Mouse (Mus musculus) hindbrain, embryonic 14.5 days (tissue): ENCODE measurements at regions not wholly inside any gene's neighbourhood (a gene's known extent, or its start where the extent isn't known, plus 50 kb on each side); places are given as distances from the start of the nearest gene placed in this dataset.

Experiments
- ATAC-seq: fragments of 200-750 bp; cut with Nextera tagmentation; 2 replicates; pipeline ENCODE4 v1.8.0; 2017; ENCODE audit warnings: moderate number of reproducible peaks, mild to moderate bottlenecking, moderate TSS enrichment, moderate library complexity; ENCODE audit not compliant: low FRiP score
- DNase-seq: peaks from one replicate; pipeline ENCODE4 v3.0.0-alpha.2; 2015; ENCODE audit warnings: low spot score
- H3K27ac ChIP-seq: fragments of 300-500 bp; sonication (generic); 2 replicates; pipeline ENCODE4 v1.5.1; 2014; ENCODE audit warnings: mild to moderate bottlenecking, moderate library complexity
- H3K27me3 ChIP-seq: fragments of 300-500 bp; sonication (generic); 2 replicates; pipeline ENCODE4 v1.6.1; 2014; ENCODE audit warnings: mild to moderate bottlenecking, low read length, mixed read lengths; ENCODE audit not compliant: control insufficient read depth, insufficient read depth
- H3K36me3 ChIP-seq: fragments of 300-500 bp; sonication (generic); replicated peaks from 2 replicates; pipeline ENCODE4 v1.6.1; 2014; ENCODE audit not compliant: control insufficient read depth, insufficient read depth
- H3K4me1 ChIP-seq: fragments of 300-500 bp; sonication (generic); replicated peaks from 2 replicates; pipeline ENCODE4 v1.6.1; 2014; ENCODE audit warnings: antibody characterized with exemption, low read length, mixed read lengths; ENCODE audit not compliant: control insufficient read depth, insufficient read depth
- H3K4me2 ChIP-seq: fragments of 300-500 bp; sonication (generic); replicated peaks from 2 replicates; pipeline ENCODE4 v1.6.1; 2014; ENCODE audit warnings: mild to moderate bottlenecking, moderate library complexity
- H3K4me3 ChIP-seq: fragments of 300-500 bp; sonication (generic); replicated peaks from 2 replicates; pipeline ENCODE4 v1.5.1; 2014; ENCODE audit warnings: mild to moderate bottlenecking, low read length
- H3K9ac ChIP-seq: fragments of 300-500 bp; sonication (generic); 2 replicates; pipeline ENCODE4 v1.6.1; 2014
- H3K9me3 ChIP-seq: fragments of 300-500 bp; sonication (generic); 2 replicates; pipeline ENCODE4 v1.6.1; 2016; ENCODE audit warnings: low read length; ENCODE audit not compliant: control insufficient read depth
- WGBS: fragments of 180-500 bp; shearing (Covaris S2); extraction: QIAGEN DNeasy Blood & Tissue Kit; methylation state at CpG from one replicate; pipeline ENCODE4 v1.1.7; 2014; 5-methylcytosine and 5-hydroxymethylcytosine counted together

DNA sequence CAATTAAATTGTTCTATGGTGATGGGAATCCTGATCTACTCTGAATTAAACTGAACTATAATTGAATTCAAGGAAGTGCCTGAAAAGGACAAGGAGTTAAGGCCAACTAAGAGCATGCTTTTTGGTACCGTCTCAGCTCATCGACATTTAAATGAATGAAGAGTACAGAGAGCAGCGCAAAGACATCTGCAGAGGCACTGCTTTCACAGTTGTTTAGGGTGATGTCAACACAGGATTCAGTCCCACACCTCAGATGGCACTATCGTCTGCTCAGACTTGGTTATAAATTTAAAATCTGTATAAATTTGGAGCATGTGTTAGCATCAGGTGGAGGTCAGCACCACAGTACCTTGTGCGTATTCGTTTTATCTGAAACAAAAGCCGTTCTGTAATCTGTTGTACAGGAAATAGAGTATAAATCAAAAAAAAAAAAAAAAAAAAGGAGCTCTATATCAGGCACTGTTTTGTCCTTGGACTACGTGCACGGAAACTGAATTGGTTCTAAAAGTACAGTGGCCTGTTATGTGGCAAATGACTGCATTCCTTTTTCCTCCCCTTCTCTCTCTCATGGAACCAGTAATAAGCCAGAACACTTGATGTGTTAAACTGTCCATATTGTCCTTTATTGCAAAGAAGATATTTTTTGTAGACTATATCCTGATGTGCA, 187.8 kb downstream of the Wdr20rt start:
- Histone ChIP-seq H3K27ac (no peak overlapping the region), H3K36me3 (no peaks in the 10 kb centered on the region), H3K4me3 (no peak overlapping the region), H3K4me1 (peaks cover 6% of the 10 kb centered on the region; the same call in 1 of the 2 replicates), H3K4me2 (no peak overlapping the region), H3K9me3 (no peaks in the 10 kb centered on the region), H3K9ac (no peak overlapping the region), H3K27me3 (no peaks in the 10 kb centered on the region)
- DNase-seq (no peak), ATAC-seq (peak; percentile 43; the same call in 1 of the 2 replicates)
- WGBS: 72% methylated on average over 9 of the region's 9 CpGs

DNA sequence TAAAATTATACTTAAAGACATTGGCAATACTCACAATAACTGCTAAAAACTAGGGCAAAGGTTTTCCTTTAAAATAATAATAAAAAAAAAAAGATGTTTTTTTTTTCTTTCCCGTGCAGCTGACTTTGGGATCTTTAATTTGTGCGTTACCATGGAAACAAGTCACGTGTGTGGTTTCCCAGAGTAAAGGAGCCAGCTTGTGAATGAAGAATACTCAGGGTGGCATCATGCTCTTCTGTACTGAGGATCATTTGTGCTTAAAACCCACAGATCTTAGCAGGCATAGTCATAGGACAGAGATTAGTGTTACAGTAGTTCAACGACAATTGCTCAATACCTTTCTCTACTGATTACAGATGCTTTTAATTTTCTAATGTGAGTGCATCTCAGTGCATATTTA, 189.1 kb downstream of the Wdr20rt start:
- peak; percentile 84; the same call in 1 of the 2 replicates for ATAC-seq
- Histone ChIP-seq H3K4me1 (peaks cover 6% of the 10 kb centered on the region; the same call in 1 of the 2 replicates), H3K27ac (no peak overlapping the region), H3K9me3 (no peaks in the 10 kb centered on the region), H3K36me3 (no peaks in the 10 kb centered on the region), H3K4me3 (no peak overlapping the region), H3K4me2 (peak overlapping the region; percentile 19; the same call in 1 of the 2 replicates), H3K27me3 (no peaks in the 10 kb centered on the region), H3K9ac (no peak overlapping the region)
- DNase-seq: peak; percentile 71
- 35% methylated on average over 4 of the region's 4 CpGs for WGBS

DNA sequence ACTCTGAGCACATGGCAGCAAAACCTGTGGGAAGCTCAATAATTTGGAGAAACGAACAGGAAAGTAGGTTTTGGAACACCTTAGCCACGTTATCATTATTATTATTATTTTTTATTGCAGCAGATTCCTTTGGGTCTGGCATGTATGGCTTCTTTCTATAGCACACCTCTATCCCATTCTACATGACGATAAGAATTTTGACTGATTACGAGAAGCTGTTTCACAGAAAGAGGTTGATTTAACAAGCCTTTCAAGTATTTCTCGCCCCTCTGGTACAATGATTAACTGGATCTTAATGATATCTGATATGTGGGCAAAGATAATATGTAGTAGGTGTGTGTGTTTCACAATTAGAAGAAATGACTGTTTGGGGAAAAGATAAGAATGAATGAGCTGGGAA, 191.6 kb downstream of the Wdr20rt start:
- WGBS: 86% methylated on average over 5 of the region's 5 CpGs
- Histone ChIP-seq H3K27me3 (no peaks in the 10 kb centered on the region), H3K27ac (no peak overlapping the region), H3K4me3 (no peak overlapping the region), H3K36me3 (no peaks in the 10 kb centered on the region), H3K4me1 (peaks cover 6% of the 10 kb centered on the region; the same call in 1 of the 2 replicates), H3K9ac (no peak overlapping the region), H3K9me3 (no peaks in the 10 kb centered on the region), H3K4me2 (no peak overlapping the region)
- DNase-seq (no peak), ATAC-seq (no peak)

DNA sequence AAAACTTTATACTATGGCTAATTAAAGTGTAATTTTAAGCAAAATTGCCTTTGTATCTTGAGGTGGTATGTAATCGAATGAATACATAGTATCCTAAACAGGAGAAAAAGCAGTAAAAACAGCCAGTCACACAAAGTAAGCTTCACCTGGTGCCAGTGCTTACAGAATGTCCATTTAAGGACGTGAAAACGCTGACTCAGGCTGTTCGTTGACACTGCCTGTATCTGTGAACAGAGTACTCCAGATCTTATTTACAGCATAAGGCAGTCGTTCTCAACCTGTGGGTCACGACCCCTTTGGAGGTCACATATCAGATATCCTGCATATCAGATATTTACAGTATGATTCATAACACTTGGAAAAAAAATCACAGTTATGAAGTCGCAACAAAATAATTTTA, 194.8 kb downstream of the Wdr20rt start:
- ATAC-seq: no peak
- H3K4me3 ChIP-seq: no peak overlapping the region
- H3K9ac ChIP-seq: no peak overlapping the region
- WGBS: 85% methylated on average over 7 of the region's 7 CpGs
- H3K4me1 ChIP-seq: no peaks in the 10 kb centered on the region
- no peak overlapping the region for H3K27ac ChIP-seq
- no peaks in the 10 kb centered on the region for H3K9me3 ChIP-seq
- no peaks in the 10 kb centered on the region for H3K27me3 ChIP-seq
- no peak overlapping the region for H3K4me2 ChIP-seq
- no peaks in the 10 kb centered on the region for H3K36me3 ChIP-seq
- DNase-seq: no peak

DNA sequence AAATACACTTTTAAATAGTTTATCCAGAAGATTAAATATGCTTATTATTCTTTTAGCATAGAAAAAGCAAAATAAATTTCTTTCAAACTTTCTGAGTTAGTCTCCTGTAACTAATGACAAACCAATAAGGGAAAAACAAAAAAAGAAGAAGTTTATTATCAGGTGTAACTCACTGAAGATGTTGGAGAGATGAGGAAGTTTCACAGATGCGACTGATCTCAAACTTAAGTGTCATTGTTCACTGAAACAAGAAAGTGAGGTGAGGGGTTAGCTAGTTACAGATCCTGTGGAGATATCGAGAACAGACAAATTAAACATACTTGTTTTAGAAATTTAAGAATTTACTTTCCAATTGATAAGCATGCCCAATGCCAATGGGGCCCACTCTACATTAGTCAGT, 199.2 kb downstream of the Wdr20rt start:
- DNase-seq (no peak), ATAC-seq (no peak)
- Histone ChIP-seq H3K36me3 (no peaks in the 10 kb centered on the region), H3K27me3 (no peaks in the 10 kb centered on the region), H3K27ac (no peak overlapping the region), H3K4me2 (no peak overlapping the region), H3K4me1 (no peaks in the 10 kb centered on the region), H3K4me3 (no peak overlapping the region), H3K9ac (no peak overlapping the region), H3K9me3 (no peaks in the 10 kb centered on the region)
- 98% methylated on average over 2 of the region's 2 CpGs for WGBS

DNA sequence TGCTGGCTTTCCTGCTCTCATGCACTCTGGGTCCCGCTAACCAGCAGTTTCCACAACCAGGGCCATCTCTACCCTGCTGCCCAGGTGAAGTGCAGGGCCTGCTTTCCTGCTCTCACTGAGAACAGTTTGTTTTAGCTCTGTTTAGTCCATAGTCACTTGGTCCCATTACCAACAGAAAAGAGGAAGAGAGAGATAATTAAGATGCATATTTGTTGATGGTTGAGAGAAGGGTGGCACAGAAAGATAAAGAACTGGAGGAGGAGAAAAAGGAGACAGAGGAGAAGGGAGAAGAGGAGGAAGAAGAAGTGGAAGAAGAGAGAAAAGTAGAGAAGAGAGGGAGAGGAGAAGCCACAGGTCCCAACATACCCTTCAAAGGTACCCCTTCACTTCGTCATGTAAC, 200.1 kb downstream of the Wdr20rt start:
- Histone ChIP-seq H3K9ac (no peak overlapping the region), H3K4me3 (no peak overlapping the region), H3K4me2 (no peak overlapping the region), H3K9me3 (no peaks in the 10 kb centered on the region), H3K27ac (no peak overlapping the region), H3K4me1 (no peaks in the 10 kb centered on the region), H3K36me3 (no peaks in the 10 kb centered on the region), H3K27me3 (no peaks in the 10 kb centered on the region)
- DNase-seq (no peak), ATAC-seq (no peak)
- 93% methylated on average over 2 of the region's 2 CpGs for WGBS

DNA sequence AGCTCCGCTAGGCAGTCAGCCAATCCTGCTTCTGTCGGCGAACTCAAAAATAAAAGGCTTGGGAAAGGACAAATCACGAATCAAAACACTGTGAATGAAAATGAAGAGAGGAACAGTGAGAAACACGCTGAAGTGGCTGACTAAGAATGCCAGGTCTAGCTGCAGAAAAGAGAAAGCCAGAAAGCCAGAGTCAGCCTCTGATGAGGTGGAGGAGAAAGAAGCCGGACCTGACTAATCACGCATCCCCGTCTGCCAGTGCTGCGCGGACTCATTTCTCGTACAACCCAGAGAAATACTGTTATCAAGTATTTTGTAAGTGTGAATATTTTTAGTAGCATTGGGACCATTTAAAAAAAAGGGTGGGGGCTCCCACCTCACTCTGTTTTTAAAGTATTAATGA, 201.6 kb downstream of the Wdr20rt start:
- no peak overlapping the region for H3K9ac ChIP-seq
- H3K4me1 ChIP-seq: no peaks in the 10 kb centered on the region
- no peak overlapping the region for H3K4me2 ChIP-seq
- H3K36me3 ChIP-seq: no peaks in the 10 kb centered on the region
- H3K9me3 ChIP-seq: no peaks in the 10 kb centered on the region
- H3K27me3 ChIP-seq: no peaks in the 10 kb centered on the region
- ATAC-seq (no peak), DNase-seq (peak; percentile 15)
- no peak overlapping the region for H3K27ac ChIP-seq
- no peak overlapping the region for H3K4me3 ChIP-seq
- WGBS: 85% methylated on average over 11 of the region's 11 CpGs

DNA sequence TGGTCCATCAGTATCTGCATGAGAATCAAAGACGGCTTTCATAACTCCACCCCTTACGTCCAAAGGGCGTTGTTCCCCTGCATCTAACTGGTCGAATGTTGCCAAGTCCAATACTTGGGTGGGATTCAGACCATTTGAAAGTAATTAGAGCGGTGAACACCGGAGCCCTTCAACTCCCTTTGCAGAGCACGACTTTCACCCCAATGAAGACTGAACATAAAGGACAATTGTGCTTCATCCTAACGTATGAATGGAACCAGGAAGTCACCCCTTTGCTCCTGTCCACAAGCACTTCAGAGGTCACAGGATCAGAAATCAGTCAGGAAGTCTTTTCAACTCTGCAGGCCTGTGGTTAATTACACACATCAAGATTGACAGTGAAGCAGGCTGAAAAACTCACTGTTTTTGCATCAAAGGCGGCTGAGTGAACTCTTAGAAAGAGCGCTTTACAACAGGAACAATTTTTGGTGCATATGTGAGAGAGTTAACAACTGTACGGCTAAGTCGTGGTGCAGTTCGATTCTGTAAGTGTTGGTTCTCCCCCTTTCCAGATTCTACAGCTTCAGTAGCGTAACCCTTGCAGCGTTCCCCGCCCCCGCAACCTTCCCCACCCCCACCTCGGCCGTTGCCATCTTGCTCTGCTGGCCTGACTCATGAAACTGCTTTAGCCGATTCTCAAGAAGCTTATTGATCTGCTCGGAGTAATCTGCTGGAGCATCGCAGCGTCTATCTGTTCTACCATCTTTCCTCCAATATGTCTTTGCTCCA, 203.1 kb downstream of the Wdr20rt start:
- Histone ChIP-seq H3K4me3 (no peak overlapping the region), H3K27ac (no peak overlapping the region; the same call in 1 of the 2 replicates), H3K4me2 (peak overlapping the region; percentile 29), H3K36me3 (no peaks in the 10 kb centered on the region), H3K9me3 (no peaks in the 10 kb centered on the region), H3K27me3 (no peaks in the 10 kb centered on the region), H3K4me1 (no peaks in the 10 kb centered on the region), H3K9ac (no peak overlapping the region)
- 41% methylated on average over 23 of the region's 23 CpGs for WGBS
- peak; percentile 77; the same call in 1 of the 2 replicates for ATAC-seq
- DNase-seq: peak; percentile 30

DNA sequence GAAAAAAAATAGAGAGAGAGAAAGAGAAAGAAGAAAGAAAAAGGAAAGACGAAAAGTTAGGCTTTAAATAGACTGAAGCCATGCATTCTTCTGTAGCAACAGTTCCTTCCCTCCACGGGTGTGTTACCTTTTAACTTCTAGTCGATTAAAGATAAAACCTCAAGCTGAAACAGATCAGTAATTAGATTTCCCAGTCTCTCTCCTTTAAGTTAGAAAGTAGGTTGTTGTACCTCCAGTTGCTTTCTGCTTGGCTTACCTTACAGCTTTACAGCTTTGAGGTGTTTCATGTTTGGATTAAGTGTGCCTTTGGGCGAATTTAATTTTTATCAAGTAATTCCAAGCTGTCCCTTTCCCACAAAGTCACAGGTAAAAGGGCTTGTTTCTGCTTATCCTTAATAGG, 225.5 kb downstream of the Wdr20rt start:
- Histone ChIP-seq H3K4me2 (no peak overlapping the region), H3K4me3 (no peak overlapping the region), H3K4me1 (no peaks in the 10 kb centered on the region), H3K9ac (no peak overlapping the region), H3K27ac (no peak overlapping the region), H3K36me3 (no peaks in the 10 kb centered on the region), H3K9me3 (no peaks in the 10 kb centered on the region), H3K27me3 (no peaks in the 10 kb centered on the region)
- DNase-seq (peak; percentile 14), ATAC-seq (no peak)
- 86% methylated on average over 4 of the region's 4 CpGs for WGBS
